Mouse (Mus musculus): ENCODE measurements around the gene Igflr1. TPM values are rescaled to one million over a fixed set of nuclear protein-coding genes. Genes with fewer than 3 reads are reported as not detected.

Igflr1 gene
- total RNA-seq, 2 experiments from 2014 or later = 7.2 TPM; not detected in 1

DNA sequence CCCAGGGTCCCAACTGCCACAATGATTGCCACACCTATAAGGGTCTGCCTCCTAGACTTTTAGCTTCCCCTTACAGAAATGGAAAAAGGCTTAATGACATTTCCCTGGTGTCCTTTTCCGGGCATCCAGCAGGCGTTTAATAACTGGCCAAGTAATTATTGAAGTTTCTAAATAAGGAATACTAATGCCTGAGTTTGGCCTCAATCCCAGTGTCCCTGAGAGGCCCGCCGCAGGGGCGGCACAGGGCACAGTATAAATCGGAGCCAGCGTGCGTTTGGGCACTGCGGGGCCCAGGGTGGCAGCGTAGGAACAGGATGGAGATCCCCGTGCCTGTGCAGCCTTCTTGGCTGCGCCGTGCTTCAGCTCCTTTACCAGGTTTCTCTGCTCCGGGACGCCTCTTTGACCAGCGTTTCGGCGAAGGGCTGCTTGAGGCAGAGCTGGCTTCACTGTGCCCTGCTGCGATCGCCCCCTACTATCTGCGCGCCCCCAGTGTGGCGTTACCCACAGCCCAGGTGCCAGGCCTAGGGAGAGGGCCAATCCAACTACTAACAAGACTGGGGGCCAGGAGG lies 12.1 kb upstream of the Igflr1 start:
- ATAC-seq (replicated peaks; ENCODE audit: poor library complexity) = 0 out of 2 replicates have a peak, but pooled peaks have one; percentile 15

DNA sequence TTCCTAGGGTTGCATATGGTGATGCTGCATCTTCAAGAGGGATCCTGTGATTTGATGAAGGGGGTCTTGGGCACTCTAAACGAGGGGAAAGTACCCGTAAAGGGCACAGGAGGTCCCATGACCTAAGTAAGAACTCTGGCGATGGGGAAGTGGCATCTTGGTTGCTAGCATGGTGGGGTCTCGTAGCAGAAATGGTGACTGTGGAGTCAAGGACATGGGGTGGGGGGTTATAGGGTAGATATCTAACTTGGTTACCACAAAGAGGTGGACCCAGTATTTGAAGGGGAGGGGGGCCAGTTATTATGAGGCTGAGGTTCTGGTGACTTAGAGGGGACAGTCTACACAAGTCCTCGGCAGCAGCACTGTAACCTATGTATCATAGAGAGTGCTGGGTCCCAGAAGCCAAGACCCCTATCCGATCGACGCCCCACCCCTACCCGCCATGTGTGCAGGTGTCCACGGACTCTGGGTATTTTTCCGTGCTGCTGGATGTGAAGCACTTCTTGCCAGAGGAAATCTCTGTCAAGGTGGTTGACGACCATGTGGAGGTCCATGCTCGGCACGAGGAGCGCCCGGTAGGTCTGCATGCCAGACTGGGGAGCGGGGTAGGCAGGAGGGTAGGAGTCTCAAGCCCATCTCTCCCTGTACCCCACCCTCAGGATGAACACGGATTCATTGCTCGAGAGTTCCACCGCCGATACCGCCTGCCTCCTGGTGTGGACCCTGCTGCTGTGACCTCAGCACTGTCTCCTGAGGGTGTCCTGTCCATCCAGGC lies 11.2 kb upstream of the Igflr1 start:
- no peak for ATAC-seq (replicated peaks; ENCODE audit: poor library complexity)

DNA sequence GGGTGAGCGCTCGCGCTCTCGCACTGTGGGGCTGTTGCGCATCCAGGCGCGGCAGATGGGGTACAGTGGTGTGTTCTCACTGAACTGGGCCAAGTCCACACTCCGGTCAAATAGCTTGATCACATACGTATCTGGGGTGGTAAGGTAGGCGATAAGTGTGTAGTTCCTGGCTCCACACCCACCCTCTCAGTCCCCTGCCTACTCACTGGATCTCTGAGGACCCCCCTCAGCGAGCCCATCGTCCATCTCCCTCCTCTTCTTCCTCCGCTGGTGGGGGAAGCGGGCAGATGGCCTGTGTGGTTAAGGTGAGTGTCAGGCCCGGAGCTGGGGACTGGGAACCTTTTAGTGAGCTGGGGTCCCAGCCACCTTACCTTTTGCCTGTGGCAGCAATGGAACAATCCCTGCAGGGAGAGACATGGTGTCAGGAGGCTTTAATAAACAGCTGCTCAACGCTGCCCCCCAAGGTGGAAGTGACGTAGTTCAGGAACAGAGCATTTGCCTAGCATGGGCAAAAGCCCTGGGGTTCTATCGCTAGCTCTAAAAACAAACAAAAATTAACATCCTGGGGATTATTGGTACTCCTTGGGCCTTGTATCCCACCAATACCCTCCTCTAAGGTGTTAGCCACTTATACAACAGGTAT lies 8.2 kb upstream of the Igflr1 start:
- no peak for ATAC-seq (replicated peaks; ENCODE audit: poor library complexity)

DNA sequence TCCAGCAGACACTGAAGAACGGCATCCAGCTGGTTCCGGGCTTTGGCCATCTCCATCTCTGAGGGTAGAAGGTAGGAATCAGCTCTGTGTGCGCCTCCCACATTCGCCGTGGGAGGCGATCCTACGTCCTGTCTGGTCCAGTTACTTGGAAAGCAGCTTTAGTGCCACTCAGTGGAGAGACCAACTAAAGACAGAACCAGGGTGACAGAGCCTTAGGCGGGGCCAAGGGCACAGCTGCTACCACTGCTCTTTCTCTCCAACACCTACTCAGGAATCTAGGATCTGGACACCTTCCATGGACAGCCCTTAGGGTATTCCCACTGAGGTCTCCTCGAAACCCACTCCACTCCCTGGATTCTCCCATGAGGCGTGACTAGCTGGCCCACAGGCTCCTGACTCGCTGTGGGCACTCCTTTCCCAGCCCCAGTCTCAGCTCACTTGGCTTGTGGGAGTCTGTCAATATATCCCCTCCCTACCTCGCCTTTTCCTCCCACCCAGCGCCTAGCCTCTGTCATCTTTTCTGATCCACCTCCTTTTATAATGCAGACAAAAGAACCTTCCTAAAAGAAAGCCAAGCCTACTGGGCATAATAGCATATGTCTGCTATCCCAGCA lies 7.2 kb upstream of the Igflr1 start:
- ATAC-seq (replicated peaks; ENCODE audit: poor library complexity) = no peak

DNA sequence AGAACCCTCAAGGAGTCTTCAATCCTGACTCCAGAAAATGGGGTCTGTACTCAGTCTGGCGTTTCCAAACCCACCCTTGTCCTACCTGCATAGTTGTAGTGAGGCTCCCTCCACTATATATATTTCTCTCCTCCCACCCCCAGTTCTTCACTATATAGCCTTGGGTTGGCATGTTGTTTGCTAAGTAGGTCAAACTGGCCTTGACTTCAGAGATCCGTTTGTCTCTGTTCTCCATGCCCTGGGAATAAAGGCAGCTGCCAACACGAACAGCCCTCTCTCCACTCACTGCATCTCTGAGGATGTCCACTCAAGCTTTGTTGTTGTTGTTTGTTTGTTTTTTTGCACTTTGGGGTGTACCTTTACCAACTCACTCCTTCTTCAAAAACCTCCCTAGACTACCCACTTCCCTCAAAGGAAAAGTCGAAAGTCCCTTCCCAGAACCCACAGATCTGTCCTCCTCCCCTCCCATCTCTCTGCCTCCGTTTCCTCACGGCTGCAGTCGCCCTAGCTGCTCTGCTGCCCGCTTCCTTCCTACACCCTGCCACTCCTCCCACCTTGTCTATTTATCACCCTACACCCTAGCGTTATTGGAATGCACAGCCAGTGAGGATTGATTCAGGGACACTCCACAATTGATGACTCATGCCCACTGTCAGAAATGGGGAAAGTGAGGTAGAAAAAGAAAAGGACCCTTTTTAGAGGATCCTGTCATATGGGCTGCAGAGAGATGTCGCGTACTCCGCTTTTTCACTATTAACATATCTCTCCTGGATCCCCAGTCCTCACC lies 6.4 kb upstream of the Igflr1 start:
- ATAC-seq (replicated peaks; ENCODE audit: poor library complexity) = peak; percentile 13; the same call in 1 of the 2 replicates

DNA sequence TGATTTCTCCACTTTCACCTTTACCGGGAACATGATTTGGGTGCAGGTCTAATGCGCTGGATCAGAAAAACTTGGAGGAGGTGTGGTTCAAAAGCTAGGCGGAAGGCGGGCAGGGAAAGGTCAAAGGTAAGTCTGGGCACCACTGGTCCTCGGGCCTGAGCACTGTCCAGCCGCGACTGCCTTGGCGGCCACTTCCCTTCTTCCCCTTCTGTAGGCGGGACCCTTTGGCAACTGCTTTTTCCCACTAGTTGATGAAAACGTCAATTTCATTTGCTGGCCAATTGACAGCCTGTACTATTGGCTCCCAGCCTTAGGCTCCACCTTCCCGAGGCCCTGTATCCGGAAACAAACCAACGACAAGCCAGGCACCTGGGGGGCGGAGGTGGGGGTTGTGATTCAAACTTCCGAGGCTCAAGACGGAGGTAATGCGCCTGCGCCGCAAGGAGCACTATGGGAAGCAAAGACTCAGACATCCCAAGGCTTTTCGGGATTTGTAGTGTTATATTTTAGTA lies 5.7 kb upstream of the Igflr1 start, which contains the start of gene Lin37:
Gene Lin37, minus strand, starts transcription at position 396 of the 512 bp plus-strand sequence.
- ATAC-seq (replicated peaks; ENCODE audit: poor library complexity) = peak; percentile 74

DNA sequence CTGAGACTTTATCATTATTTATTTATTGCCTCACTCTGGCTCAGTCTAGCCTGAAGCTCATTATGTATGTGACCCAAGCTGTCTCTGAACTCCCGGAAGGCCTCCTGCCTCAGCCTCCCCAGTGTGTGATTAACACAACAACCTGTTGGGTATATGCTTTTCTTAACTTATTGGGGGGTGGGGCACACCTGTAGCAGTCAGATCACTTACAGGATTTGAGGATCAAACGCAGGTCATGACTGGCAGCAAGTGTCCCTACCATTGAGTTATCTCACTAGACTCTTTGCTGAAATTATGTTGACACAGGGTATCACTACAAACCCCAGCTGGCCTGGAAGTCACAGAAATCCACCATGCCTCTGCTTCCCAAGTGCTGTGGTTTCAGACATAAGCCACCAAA lies 4.9 kb upstream of the Igflr1 start:
- no peak for ATAC-seq (replicated peaks; ENCODE audit: poor library complexity)

DNA sequence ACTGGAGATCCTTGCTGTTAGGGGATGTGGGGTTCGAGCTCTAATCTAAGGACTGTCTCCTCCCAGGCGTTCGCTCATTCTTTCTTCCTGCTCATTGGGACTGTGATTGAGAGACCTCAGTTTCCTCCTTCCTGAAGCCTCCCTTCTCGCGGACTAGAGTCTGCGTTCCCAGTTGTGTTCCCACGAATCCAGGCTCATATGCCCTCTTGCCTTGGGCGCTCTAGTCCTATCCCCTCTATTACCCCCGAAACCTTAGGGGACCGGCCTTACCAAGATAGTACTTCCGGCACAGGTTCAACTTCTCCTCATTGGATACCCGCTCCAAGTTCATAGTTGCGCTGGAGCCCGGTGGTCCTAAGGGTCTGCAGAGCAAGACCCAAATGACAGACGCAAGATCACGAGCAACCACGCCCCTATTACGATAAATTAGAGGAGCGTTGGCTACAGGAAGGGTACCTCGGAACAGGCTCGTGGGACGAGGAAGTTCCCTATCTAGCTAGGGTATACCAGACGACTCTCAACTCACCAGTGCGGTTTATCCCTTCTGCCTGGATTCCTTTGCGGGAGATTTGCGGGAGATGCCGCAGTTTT lies 2.6 kb upstream of the Igflr1 start:
- ATAC-seq (replicated peaks; ENCODE audit: poor library complexity) = peak; percentile 6; the same call in 1 of the 2 replicates

DNA sequence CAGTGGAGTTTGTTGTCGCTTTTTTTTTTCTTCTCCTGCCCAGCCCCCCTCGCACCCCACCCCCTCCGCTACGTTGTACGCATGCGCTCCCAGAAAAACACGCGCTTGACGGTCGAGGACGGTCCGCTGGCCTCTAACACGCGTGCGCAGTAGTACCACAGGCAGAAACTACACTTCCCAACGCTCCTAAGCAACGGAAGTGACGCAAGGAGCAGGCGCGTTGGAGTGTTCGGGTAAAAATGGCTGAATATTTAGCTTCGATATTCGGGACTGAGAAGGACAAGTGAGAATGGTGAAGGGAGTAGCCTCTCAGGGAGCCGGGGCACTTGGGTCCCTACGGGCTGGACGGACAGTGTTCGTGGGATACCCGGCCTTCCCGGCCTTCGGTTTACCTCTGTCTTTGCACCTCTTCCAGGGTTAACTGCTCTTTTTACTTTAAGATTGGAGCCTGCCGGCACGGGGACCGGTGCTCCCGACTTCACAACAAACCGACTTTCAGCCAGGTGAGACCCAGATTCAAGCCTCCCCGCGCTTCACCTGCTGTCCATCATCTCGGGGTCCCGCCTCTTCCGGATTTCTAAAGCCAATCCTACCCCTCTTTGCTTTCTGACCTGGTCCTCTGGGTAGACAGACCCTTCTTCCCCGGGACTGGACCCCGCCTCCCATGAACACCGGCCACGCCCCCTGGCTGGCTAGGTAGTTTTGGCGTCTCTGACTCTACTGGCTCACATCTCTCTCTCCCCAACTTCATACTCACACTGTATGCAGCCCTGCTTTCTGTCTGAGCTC lies 1.9 kb upstream of the Igflr1 start, which contains the start of the genes U2af1l4, Gm49396 and Psenen:
Gene U2af1l4, plus strand, starts transcription at position 185 of the 789 bp plus-strand sequence.
Gene Gm49396, plus strand, starts transcription at position 228 of the 789 bp plus-strand sequence.
Gene Psenen, minus strand, starts transcription at position 511 of the 789 bp plus-strand sequence.
- ATAC-seq (replicated peaks; ENCODE audit: poor library complexity) = peak; percentile 68

DNA sequence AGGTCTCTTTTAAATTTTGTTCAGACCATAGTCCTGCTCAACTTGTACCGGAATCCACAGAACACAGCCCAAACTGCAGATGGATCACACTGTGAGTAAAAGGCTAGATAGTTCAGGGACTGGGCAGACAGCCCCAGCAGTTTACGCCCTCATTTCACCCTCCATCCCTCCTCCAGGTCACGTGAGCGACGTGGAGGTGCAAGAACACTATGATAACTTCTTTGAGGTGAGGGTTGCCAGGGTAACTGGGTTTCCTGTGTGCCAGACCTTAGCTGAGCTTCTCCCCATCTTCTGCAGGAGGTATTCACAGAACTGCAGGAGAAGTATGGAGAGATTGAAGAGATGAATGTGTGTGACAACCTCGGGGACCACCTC lies 1.3 kb upstream of the Igflr1 start:
- ATAC-seq (replicated peaks; ENCODE audit: poor library complexity) = 0 out of 2 replicates have a peak, but pooled peaks have one; percentile 1

DNA sequence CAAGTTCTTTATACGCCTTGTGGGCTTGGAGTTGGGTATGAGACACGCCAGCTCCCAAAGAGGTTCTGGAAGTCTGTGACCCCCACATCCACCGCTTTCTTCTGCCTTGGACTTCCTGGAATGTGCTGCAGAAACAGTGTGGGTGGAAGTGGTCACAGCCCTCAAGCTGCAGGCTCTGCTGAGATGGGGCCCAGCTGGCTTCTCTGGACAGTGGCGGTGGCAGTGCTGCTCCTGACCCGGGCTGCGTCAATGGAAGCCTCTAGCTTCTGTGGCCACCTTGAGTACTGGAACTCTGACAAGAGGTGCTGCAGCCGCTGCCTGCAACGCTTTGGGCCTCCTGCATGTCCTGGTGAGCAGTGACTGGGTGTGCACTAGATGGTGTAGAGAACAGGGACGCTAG lies 806 bp downstream of the Igflr1 start:
- ATAC-seq (replicated peaks; ENCODE audit: poor library complexity) = no peak

DNA sequence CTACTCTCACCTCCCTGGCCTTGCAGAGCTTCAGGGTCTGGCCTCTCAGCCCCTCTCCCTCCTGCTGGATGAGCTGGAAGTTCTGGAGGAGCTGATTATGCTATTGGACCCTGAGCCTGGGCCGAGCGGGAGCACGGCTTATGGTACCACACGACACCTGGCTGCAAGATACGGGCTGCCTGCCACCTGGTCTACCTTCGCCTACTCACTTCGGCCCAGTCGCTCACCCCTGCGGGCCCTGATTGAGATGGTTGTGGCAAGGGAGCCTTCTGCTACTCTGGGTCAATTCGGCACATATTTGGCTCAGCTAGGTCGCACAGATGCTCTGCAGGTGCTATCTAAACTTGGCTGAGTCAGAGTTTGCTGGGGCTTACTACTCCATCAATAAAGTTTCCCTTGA lies 2.3 kb downstream of the Igflr1 start:
- ATAC-seq (replicated peaks; ENCODE audit: poor library complexity) = no peak

DNA sequence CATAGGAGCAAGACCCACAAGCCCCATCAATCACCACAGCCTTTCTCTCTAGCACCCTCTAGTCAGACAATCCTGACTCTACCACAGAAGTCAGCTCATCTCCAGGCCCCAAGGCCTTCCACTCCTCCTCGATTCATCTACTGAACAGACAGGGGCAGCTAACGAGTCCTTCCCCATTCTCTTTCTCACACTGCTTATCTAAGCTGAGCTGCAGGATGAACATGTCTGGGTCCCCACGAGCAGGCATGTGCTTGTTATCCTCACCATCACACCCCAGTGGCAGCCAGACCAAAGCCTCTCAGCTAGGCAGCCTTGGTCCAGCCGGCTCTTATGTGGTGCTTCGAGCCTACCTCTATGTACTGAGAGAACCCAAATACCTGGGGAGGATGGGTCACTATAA lies 7.2 kb downstream of the Igflr1 start:
- peak; percentile 52 for ATAC-seq (replicated peaks; ENCODE audit: poor library complexity)

DNA sequence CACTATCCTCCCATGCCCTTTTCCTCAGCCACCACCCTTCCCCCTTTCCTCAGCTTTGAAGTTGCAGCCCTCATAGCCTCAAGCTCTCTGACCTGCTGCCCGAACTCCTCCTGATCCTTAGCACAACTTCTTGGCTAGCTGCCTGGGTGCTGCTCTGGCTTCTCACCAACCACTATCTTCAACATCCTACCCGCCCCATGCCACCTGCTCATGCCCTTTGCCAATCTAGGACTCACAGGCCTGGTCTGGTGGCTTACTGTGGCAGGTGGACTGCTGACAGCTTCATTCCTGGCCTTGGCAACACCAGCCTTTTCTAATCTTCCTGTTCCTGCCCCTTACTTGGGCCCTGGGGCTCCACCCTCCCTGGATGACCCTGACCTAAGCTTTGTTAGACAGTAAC lies 7.7 kb downstream of the Igflr1 start:
- ATAC-seq (replicated peaks; ENCODE audit: poor library complexity) = peak; percentile 91

DNA sequence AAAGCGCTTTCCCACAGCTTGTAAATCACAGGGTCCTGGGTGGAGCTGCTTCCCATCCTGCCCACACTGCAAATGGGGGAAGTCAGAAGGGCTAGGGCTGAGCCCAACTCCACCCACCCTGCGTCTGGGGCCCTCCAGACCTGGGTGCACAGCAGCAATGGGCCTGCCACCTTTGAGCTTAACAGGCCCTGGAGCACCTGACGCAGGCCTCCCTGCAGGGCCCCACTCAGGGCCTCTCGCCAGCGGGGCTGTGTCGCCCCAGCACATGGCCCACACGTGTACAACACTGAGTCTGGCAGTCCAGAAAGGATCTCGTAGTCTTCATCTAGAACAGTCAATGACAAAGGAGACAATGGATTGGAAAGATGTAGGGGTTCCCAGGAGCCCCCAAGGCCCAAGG lies 14.7 kb downstream of the Igflr1 start:
- no peak for ATAC-seq (replicated peaks; ENCODE audit: poor library complexity)

DNA sequence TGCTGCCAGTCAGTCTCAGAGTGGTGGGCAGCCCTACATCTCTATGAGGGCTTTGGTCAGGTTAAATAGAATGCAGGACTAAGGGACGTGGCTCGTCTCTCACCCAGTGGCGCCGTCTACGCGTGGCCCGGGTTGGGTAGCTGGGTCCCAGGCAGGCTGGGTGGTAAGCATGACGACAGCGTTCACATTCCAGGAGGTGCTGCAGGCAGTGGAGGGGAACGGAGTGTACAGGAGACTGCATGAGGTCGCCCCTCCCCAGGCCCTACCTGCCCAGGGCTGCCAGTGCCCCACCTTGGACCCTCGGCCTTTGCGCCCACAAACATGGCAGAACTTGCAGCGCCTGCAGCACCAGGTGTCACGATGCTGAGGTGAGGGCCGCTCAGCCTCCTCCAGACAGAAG lies 16.3 kb downstream of the Igflr1 start:
- ATAC-seq (replicated peaks; ENCODE audit: poor library complexity) = no peak

DNA sequence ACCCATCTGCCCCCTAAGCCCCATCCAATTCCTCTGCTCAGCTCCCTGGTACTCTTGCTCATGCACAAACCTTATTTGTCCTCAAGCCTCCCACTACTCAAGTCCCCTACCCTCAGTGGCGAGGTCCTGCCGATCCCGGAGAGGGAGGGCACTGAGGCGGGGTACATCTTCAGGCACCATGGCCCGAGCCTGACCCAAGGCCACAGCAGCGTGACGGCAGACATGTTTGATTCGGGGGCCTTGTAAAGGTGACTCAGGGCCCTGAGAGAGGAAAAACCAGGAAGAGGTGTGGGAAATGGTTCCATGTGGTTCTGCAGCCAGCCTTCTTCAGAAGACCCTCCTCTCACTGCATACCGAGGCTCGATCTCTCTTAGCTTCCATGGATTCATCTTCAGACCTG lies 19.1 kb downstream of the Igflr1 start:
- ATAC-seq (replicated peaks; ENCODE audit: poor library complexity) = no peak

DNA sequence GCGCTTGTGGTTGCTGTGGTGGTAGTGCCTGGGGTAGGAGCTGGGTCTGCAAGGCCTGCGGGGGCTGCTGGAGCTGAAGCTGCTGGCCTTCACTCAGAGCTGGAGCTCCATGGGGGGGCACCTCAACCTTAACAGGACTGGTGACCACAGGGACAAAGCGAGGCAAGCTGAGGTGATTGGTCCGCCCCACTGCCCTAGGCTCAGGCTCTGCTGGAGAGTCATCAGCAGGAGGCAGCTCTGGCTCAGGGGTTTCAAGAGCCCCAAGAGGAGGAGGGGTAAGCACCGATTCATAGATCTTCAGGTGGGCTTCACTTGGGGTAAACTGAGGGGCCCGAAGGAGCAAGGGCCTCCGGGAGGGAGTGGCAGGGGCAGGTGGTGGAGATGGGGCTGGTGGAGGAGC lies 19.9 kb downstream of the Igflr1 start:
- no peak for ATAC-seq (replicated peaks; ENCODE audit: poor library complexity)

DNA sequence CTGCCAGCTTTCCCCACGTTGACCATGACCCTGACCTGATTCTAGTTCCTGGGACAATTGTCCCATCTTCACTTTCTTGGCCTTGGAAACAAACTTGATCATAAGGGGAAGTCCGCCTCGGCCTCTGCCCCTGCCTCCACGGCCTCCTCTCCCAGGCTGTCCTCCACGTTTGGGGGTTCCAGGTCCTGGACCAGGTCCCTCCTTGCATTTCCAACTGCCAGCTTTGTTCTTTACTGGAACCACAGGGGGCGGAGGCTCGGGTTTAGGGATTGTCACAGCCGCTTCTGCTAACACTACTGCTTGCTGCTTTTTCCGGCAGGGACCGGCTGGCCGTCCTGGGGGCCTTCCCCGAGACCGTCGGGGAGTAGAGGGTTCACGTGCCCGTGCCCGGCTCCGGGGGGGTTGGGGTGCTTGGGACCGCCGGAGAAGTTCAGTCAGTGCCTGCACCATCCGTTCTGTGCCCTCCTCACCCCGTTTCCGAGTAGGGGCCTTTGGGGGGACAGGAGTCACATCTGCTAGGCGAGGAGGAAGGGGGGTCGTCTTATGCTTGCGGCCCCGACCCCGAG lies 21.3 kb downstream of the Igflr1 start:
- no peak for ATAC-seq (replicated peaks; ENCODE audit: poor library complexity)

Measured in megakaryocyte progenitor cell, adult 5-6 weeks (primary cell).